Mouse (Mus musculus): Measurements from ENCODE around the gene Exoc4. TPM values are rescaled to one million over a fixed set of nuclear protein-coding genes. Genes with fewer than 3 reads are reported as not detected.

Exoc4 gene
- total and polyA plus RNA-seq, 3 experiments, result 31.2 to 46.4 (median 41.9) TPM

DNA sequence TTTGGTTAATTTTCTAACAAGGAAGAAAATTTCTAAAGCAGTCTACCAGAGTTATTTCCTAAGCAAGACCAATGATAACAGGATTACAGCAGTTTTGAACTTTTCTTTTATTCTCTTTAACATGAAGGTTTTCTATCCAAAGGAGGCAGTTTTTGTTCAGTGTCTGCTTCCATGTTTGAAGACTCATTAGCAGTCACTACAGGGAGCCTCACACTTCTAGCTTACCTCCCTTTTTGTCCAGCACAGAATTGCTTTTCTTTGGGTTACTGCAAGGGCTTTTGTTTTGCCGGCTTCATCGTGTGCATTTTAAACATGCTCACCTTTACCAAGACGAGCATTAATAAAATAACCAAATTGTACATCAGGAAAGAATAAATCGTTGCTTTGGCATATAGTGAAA, 460.0 kb downstream of the Exoc4 start:
- Histone ChIP-seq H3K9me3 (replicated peaks; ENCODE audit: low read length) (no peaks in the 10 kb centered on the region), H3K36me3 (replicated peaks in 1 of 2; ENCODE audit: control insufficient read depth in 1 of 2, insufficient read depth in 1 of 2, low read length in 1 of 2) (no peaks in the 10 kb centered on the region), H3K4me1 (ENCODE audit: control insufficient read depth in 1 of 2, insufficient read depth in 2 of 2) (no peaks in the 10 kb centered on the region), H3K9ac (ENCODE audit: insufficient read depth, low read depth) (no peak overlapping the region), H3K27ac (ENCODE audit: insufficient read depth, low read depth) (no peak overlapping the region), H3K79me2 (replicated peaks; ENCODE audit: control insufficient read depth, extremely low read depth, insufficient read depth, poor library complexity, severe bottlenecking) (no peaks in the 10 kb centered on the region), H3K4me2 (ENCODE audit: insufficient read depth, low read depth, poor library complexity, severe bottlenecking) (no peak overlapping the region), H3K27me3 (replicated peaks) (no peaks in the 10 kb centered on the region), H3K4me3 (replicated peaks in 1 of 3; ENCODE audit: low read depth in 2 of 3, low read length in 2 of 3, poor library complexity in 1 of 3) (no peak overlapping the region)
- TF ChIP-seq CHD2 (IDR thresholded peaks at IDR 0.05; ENCODE audit: low read length), result no peak
- TF ChIP-seq IRF4 (IDR thresholded peaks at IDR 0.05; ENCODE audit: low read depth, low read length), result no peak
- TF ChIP-seq E2F4 (IDR thresholded peaks at IDR 0.05; ENCODE audit: insufficient replicate concordance, low read depth, low read length), result no peak
- no peak for TF ChIP-seq CTCF (conservative IDR thresholded peaks at IDR 0.05 in 1 of 2, IDR thresholded peaks at IDR 0.05 in 1 of 2; ENCODE audit: low read depth in 2 of 2, low read length in 2 of 2)
- no peak for TF ChIP-seq JUND (conservative IDR thresholded peaks at IDR 0.05; ENCODE audit: low read depth, low read length)
- no peak for TF ChIP-seq NRF1 (IDR thresholded peaks at IDR 0.05; ENCODE audit: low read depth, low read length)
- no peak for TF ChIP-seq UBTF (IDR thresholded peaks at IDR 0.05; ENCODE audit: low read depth, low read length)
- TF ChIP-seq JUN (IDR thresholded peaks at IDR 0.05; ENCODE audit: insufficient read depth, low read depth, low read length), result no peak
- no peak for TF ChIP-seq SMC3 (IDR thresholded peaks at IDR 0.05; ENCODE audit: low read depth, low read length)
- no peak for TF ChIP-seq TCF12 (IDR thresholded peaks at IDR 0.05; ENCODE audit: low read depth, low read length)
- TF ChIP-seq ETS1 (conservative IDR thresholded peaks at IDR 0.05; ENCODE audit: low read depth, low read length), result no peak
- TF ChIP-seq ZC3H11A (IDR thresholded peaks at IDR 0.05; ENCODE audit: low read depth, low read length), result no peak
- no peak for TF ChIP-seq USF1 (IDR thresholded peaks at IDR 0.05; ENCODE audit: low read depth, low read length)
- TF ChIP-seq POLR2AphosphoS2 (IDR thresholded peaks at IDR 0.05; ENCODE audit: low read depth, low read length), result no peak
- in situ Hi-C loops (cut with MboI; ENCODE audit: low pct_ligation_motif_present, low pct_unique_long_range_greater_than_20kb, low sequenced_read_pairs), result no loop called here
- dilution Hi-C loops (cut with MboI; ENCODE audit: extremely low pct_ligation_motif_present, extremely low pct_unique_long_range_greater_than_20kb, low sequenced_read_pairs), result no loop called here
- DNase-seq (ENCODE audit: extremely low read depth), result no peak

GRCm38 (mm10) chr6:33709340-33709739, 460.5 kb downstream of the Exoc4 start:
- DNase-seq (ENCODE audit: extremely low read depth), result no peak
- H3K4me2 ChIP-seq (ENCODE audit: insufficient read depth, low read depth, poor library complexity, severe bottlenecking), result no peak overlapping the region
- no peak overlapping the region for H3K4me3 ChIP-seq (replicated peaks in 1 of 3; ENCODE audit: low read depth in 2 of 3, low read length in 2 of 3, poor library complexity in 1 of 3)
- H3K9ac ChIP-seq (ENCODE audit: insufficient read depth, low read depth), result no peak overlapping the region
- H3K9me3 ChIP-seq (replicated peaks; ENCODE audit: low read length), result no peaks in the 10 kb centered on the region
- no peaks in the 10 kb centered on the region for H3K36me3 ChIP-seq (replicated peaks in 1 of 2; ENCODE audit: control insufficient read depth in 1 of 2, insufficient read depth in 1 of 2, low read length in 1 of 2)
- no peaks in the 10 kb centered on the region for H3K79me2 ChIP-seq (replicated peaks; ENCODE audit: control insufficient read depth, extremely low read depth, insufficient read depth, poor library complexity, severe bottlenecking)
- TF ChIP-seq GABPA (IDR thresholded peaks at IDR 0.05; ENCODE audit: insufficient replicate concordance, low read depth, low read length), result no peak
- no peak for TF ChIP-seq UBTF (IDR thresholded peaks at IDR 0.05; ENCODE audit: low read depth, low read length)
- H3K4me1 ChIP-seq (ENCODE audit: control insufficient read depth in 1 of 2, insufficient read depth in 2 of 2), result no peaks in the 10 kb centered on the region
- no peaks in the 10 kb centered on the region for H3K27me3 ChIP-seq (replicated peaks)
- dilution Hi-C loops (cut with MboI; ENCODE audit: extremely low pct_ligation_motif_present, extremely low pct_unique_long_range_greater_than_20kb, low sequenced_read_pairs) (no loop called here), in situ Hi-C loops (cut with MboI; ENCODE audit: low pct_ligation_motif_present, low pct_unique_long_range_greater_than_20kb, low sequenced_read_pairs) (no loop called here)
- no peak overlapping the region for H3K27ac ChIP-seq (ENCODE audit: insufficient read depth, low read depth)
